Mouse (Mus musculus) liver, adult 2 months (tissue): ENCODE data around the gene Il1f6.

Experiments used
- CTCF ChIP-seq: fragments of 200-500 bp; IDR thresholded peaks from 2 replicates; pipeline ENCODE4 v1.5.1; 2011; ENCODE audit warnings: low read depth, low read length, control low read depth
- POLR2A ChIP-seq: fragments of 200-500 bp; IDR thresholded peaks from 2 replicates; pipeline ENCODE4 v1.6.1; 2011; ENCODE audit warnings: low read length, control low read depth; ENCODE audit not compliant: insufficient read depth; ENCODE audit errors: extremely low read depth

DNA sequence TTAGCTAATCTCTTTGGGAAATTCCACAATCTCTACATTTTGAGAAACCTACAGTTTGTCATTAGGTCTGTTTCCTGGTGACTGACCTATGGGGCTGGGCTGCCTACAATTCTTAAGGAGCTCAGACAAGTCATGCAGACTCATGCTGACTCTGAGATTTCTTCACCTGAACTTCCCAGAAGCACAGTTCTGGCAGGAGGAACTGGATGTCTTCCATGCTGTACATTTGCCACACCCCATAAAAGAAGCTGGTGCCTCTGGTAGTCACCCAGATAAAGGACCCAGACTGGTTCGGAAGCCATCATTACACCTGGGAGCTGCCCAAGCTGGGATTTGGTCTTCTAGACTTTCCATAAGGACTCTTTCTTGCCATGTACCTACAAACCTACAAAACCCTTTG lies 29.0 kb upstream of the Il1f6 start, which contains the start of gene Il1f9:
- no peak for TF ChIP-seq CTCF
- no peak for TF ChIP-seq POLR2A
